Mouse (Mus musculus): ENCODE measurements around the gene Olfr1513.
"Not testable (repeated sequence)": the region's sequence is repeated elsewhere in the genome, so short reads cannot be mapped to it uniquely, and the experiment has no call there.

The Olfr1513 gene

DNA sequence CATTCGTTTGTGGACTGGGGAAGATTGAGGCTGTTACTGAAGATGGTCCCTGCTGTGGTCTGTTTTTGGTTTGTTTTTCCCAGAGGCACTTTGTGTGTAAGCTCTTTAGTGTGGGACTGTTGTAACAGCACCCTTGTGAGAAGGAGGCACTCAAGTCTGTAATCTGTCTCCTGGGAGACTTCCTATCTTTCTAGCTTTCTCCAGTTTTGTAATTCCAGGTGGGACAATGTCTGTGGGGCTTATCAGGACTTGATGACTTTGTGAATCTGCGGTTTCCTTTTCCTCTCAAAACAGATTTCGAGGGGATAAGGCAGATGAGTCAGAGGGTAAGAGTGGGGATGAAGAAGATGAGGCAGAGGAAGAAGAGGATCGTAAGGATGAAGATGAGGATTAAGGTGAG is at the start of gene Olfr1513:
Olfr1513 (minus strand) TSS at position 101 of the 400 bp plus-strand sequence.
- CTCF ChIA-PET = no interaction called here

DNA sequence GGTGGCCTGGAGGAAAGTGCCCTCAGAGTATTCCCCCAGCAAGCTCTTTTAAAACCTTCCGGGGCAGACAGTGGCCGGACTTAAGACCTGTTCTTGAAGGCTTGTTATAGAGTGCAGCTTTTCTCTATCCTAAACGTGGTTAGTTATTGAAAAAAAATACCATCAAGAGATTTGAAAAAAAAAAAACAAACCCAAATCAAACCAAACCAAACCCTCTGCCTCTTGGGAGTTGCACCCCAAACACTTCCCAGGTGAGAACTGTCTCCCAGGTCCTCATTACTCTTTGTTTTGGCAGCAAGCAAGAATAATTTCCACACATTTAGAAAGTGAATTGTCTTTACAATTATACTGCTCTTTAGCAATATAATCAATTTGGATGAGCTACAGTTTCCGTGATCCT is 41.1 kb upstream of the Olfr1513 start, which contains the start of gene Olfr1511:
Olfr1511 (minus strand) TSS at position 101 of the 400 bp plus-strand sequence.
- CTCF ChIA-PET = no interaction called here

DNA sequence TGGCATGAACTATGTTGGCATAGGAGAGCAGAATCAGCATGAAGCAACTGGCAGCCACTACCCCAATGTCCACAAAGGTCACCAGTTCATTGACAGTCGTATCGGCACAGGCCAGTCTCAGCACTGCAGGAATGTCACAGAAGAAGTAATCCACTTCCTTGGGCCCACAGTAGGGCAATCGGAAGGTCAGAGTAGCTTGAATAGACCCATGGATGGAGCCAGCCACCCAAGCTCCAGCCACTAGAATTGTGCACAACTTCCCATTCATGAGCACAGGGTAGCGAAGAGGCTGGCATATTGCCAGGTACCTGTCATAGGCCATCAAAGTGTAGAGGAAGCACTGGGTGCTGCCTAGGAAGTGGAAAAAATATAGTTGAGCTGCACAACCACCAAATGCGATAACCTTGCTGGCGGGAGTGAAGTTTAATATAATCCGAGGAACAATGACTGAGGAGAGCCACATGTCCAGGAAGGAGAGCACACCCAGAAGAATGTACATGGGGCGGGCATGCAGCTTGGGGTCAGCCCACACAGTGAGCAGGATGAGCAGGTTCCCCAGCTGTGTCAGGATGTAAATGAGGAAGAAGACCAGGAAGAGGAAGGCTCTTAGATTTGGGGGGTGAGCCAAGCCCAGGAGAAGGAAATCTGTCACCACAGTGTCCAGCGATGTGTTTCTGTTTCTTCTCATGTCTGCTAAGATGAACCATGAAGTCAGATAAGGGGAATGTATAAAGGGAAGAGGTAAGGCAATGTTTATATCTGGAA is 34.1 kb upstream of the Olfr1513 start:
- CTCF ChIA-PET = not testable (repeated sequence)

- CTCF ChIA-PET = no interaction called here
These were observed 22.9 kb upstream of the Olfr1513 start, which contains the start of gene Olfr1512 for GRCm38 (mm10) chr14:52379068-52379467. Gene Olfr1512 (minus strand): TSS chr14:52379168.

DNA sequence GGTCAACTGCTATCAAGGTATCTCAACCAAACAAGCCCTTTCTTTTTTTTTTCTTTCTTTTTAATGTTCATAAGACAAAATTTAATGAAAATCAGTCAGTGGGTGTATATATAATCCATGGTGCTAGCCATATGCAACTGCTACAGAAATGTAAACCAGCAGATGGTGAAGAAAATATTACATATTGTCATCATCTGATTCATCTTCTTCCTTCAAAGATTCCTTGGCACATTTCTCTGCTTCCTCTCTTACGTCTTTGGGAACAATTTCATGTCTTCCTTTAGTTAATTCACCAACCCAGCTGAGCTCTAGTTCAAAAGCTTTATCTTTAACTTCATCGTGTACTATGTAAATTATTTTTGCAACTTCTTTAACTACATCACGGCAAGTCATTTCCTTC is 12.5 kb upstream of the Olfr1513 start:
- CTCF ChIA-PET = no interaction called here

- CTCF ChIA-PET = interaction anchor here (0.7 kb wide), 1 partner anchor 1161 kb away, joined by 3 read pairs; no protein-coding TSS in a partner anchor
These were observed 16.7 kb downstream of the Olfr1513 start for GRCm38 (mm10) chr14:52339512-52339852.

DNA sequence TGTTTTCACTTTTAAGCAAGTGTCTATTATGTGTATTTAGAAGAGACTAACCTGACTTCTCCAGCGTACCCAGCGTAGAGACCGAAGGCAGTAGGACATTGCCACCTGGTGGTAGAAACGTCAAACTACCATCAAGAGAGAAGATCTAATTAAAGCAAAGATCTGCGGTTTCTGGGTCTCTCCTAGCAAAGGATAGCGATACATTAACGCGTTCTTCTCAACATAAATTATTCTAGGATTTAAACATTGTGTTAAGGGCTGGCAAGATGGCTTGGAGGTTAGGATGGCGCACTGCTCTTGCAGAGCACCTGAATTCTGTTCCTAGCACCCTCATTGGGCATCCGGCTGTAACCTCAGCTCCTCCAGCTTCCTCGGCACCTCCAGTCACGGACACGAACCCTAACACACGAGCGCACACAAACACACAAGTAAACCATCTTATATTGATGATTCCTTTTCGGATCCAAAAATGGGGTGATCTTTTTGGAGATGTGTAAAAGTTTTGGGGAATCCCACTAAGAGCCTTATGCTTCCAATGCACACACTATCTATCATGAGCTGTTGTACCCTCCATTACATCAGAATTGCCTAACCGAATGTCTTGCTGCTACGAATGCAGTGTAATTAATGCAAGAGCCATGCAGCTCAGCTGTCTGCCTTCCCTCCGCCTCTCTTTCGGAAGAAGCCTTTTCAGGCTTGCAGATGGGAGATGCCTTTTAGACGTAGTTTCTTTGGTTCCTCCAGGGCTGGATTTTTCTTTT is 17.3 kb downstream of the Olfr1513 start:
- CTCF ChIA-PET = no interaction called here

DNA sequence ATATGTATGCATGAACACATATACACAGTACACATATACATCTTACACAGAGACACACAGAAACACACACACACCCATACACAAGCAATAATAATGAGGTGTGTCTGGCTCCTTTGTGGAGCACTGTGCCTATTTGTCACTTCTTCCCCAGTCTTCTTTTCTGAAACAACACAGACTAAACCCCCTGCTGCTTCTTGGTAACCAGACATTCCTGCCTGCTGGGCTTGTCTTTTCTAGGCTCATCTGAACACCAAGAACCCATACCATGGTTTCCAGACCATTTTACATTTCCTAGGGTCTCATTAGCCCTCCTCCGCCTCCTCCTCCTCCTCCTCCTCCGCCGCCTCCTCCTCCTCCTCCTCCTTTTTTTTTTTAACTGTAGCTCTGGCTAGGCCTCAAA is 24.0 kb downstream of the Olfr1513 start:
- CTCF ChIA-PET = interaction anchor here (0.5 kb wide), 1 partner anchor 51 kb away, joined by 22 read pairs; no protein-coding TSS in a partner anchor

GRCm38 (mm10) chr14:52331069-52331750 is 25.0 kb downstream of the Olfr1513 start:
- CTCF ChIA-PET = no interaction called here

GRCm38 (mm10) chr14:52327910-52328812 is 28.0 kb downstream of the Olfr1513 start, which contains the start of gene Sall2:
Gene Sall2 (minus strand): TSS chr14:52328762.
- CTCF ChIA-PET = no interaction called here

GRCm38 (mm10) chr14:52327375-52327901 is 28.8 kb downstream of the Olfr1513 start:
- CTCF ChIA-PET = no interaction called here

- CTCF ChIA-PET = no interaction called here
These were observed 30.3 kb downstream of the Olfr1513 start for GRCm38 (mm10) chr14:52325890-52326289.

DNA sequence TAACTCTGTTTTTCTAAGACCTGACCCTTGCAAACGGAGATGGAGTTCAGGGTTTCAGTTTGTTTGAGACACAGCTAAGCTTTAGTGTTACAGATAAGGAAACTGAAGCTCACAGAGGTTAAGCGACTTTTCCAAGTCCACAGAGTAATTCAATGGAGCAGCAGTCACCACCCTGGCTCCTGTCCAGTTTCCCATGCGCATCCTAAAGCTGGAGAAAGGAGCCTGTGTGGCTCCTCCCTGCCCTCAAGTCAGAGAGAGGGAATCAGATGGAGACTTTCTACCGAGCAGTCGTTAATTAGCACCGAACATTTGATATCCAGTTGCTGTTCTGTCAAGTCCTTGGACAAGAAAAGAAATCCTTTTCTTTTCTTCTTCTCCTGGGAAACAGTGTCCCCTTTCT is 36.8 kb downstream of the Olfr1513 start:
- CTCF ChIA-PET = interaction anchor here (0.8 kb wide), 2 partner anchors 62 to 451 kb away, joined by 3 to 4 read pairs; no protein-coding TSS in a partner anchor

DNA sequence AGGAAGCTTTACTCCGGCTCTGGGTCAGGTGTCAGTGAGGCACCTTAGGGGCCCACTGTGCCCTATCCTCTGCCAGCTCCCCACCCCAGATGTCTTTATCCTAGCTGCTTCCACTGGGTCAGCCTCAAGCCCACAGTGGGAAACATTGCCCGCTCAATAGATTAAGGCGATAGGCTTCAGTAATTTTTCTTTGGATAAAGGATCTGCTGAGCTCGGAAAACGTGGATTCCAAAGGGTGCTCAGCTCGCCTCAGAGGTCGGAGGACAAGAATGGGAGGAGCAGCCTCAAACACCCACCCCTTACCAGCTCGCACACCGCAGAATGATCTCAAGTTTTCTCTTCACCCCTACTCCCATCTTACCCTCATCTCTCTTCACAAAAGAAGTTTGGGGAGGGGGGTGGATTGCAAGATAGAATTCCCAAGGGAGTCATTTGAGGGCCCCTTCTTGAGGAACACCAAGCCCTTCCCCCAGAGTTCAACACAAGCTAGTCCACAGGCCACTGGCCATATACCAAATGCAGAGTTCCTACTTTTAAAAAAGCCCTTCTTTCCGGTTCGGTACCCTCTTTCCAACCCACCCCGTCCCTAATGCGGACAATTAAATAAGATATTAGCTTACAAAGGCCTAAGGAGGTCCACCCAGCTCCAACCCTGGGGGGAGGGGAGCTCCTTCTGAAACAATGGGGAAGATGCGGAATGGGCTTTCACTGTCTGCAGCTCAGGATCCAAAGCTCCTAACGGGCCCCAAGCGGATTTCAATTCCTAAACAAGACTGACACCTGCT is 39.6 kb downstream of the Olfr1513 start:
- CTCF ChIA-PET = interaction anchor here (0.8 kb wide), 1 partner anchor 19 kb away, joined by 4 read pairs; no protein-coding TSS in a partner anchor

GRCm38 (mm10) chr14:52315792-52316440 is 40.3 kb downstream of the Olfr1513 start:
- CTCF ChIA-PET = no interaction called here

GRCm38 (mm10) chr14:52315283-52315780 is 40.9 kb downstream of the Olfr1513 start:
- CTCF ChIA-PET = no interaction called here

- CTCF ChIA-PET = no interaction called here
These were observed 41.4 kb downstream of the Olfr1513 start for GRCm38 (mm10) chr14:52314808-52315150.

DNA sequence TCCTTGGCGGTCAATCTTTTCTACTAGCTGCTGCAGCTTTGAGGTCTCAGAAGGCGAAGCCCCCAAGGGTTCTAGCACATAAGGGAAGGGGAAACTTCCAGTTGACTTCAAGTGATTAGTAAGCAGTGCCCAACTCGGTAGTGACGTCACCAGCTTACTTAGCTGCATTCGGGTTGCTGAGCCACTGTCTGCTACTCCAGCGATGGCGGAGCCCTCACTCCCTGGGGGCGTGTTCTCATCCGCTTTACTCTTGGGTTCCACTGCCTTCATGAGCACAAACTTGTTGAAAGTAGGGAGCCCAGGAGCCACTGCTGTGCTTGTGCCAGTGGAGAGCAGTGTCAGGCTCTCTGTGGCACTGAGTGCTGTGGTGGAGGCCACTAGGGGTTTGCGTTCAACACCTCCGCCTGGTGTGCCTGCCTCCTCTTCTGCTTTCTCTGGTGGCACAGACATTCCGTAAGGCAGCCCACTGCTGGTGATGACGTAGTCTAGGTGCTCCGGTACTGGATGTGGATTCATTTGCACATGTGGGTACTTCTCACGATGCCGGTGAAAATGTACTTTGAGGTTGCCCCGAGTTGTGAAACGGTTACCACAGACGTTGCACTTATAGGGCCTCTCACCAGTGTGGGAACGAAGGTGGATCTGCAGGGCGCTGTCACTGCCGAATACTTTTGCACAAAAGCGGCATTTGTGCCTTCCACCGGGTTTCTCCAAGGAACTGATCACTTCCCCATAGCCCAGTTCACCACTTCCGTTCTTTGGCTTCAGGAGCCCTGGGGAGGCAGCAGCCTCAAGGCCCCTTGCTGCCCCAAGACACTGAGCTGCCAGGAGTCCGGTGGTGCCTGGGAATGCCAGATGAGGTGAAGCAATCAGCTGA is 42.0 kb downstream of the Olfr1513 start:
- CTCF ChIA-PET = no interaction called here

DNA sequence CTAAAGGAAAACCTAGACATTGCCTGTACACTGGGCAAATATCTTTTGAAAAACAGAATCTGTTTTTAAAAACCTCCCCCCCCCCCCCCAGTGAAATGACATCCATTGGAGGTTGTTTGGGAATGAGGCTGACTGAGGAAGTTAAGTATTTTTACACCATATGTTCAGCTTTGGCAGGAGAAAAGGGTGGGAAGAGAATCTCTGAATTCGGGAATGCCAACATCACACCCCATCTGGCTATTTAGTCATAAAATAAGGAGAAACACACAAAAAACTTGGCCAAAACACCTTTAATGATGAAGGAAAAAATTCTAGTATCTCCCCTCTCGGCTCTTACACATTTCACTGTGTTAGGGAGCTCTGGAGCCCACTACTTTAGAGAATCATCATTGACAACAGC is 45.3 kb downstream of the Olfr1513 start:
- CTCF ChIA-PET = no interaction called here

All from spleen, embryonic (tissue).